Mouse (Mus musculus): ENCODE results near the gene Cdk5r1. TPM values are rescaled to one million over a fixed set of nuclear protein-coding genes. Genes with fewer than 3 reads are reported as not detected.

Cdk5r1 gene
- total RNA-seq, 1 experiment, result 1.8 TPM

- Histone ChIP-seq H3K27ac (ENCODE audit: insufficient read depth, low read depth, low read length, poor library complexity, severe bottlenecking) (no peak overlapping the region), H3K9ac (ENCODE audit: insufficient read depth, low read depth, low read length, poor library complexity, severe bottlenecking) (no peak overlapping the region), H3K4me1 (ENCODE audit: control insufficient read depth in 2 of 2, insufficient read depth in 2 of 2, low read length in 2 of 2, poor library complexity in 1 of 2) (peaks cover 0 to 13% of the 10 kb centered on the region in 2 experiments; a peak in 1 of 4 replicates), H3K36me3 (ENCODE audit: control insufficient read depth, insufficient read depth, low read length, poor library complexity, severe bottlenecking) (peaks cover 18% of the 10 kb centered on the region), H3K9me3 (ENCODE audit: control insufficient read depth, insufficient read depth, low read depth, low read length) (no peaks in the 10 kb centered on the region), H3K4me3 (ENCODE audit: insufficient read depth in 1 of 2, low read depth in 1 of 2, low read length in 2 of 2, poor library complexity in 1 of 2, severe bottlenecking in 1 of 2) (no peak overlapping the region)
- no peak for DNase-seq (ENCODE audit: low read depth, low spot score)
- no peak for TF ChIP-seq ZNF384 (IDR thresholded peaks at IDR 0.05; ENCODE audit: low read depth, low read length)
- TF ChIP-seq CHD2 (IDR thresholded peaks at IDR 0.05; ENCODE audit: low read depth, low read length), result no peak
- no peak for TF ChIP-seq HCFC1 (IDR thresholded peaks at IDR 0.05; ENCODE audit: borderline replicate concordance, insufficient read depth, low read length)
- no peak for TF ChIP-seq MAFK (IDR thresholded peaks at IDR 0.05; ENCODE audit: insufficient read depth, low read depth, low read length)
- no peak for TF ChIP-seq ZC3H11A (IDR thresholded peaks at IDR 0.05; ENCODE audit: borderline replicate concordance, low read depth, low read length)
- in situ Hi-C loops (cut with MboI; ENCODE audit: low sequenced_read_pairs in 2 of 2, unreplicated experiment in 2 of 2), result no loop called here
These were observed 2.0 kb upstream of the Cdk5r1 start for GRCm38 (mm10) chr11:80474846-80475245.

DNA sequence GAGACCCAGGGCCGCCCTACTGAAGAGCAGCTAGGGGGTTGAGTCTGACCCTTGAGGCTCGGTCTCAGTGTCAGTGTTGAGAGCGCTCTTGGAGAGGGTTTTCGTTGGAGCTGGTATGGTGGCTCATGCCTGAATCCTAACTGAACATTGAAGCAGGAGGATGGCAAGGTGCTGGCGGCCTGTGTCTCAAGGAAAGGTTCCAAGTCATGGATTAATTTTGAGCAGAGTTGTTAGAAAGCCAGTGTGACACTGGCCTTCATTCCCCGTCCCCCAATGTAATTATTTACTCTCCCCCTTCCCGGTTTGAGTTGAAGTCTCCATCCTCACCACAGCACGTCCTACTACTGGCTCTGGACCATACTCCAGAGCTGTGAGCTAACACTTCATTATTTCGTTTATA is 1.3 kb upstream of the Cdk5r1 start:
- no peaks in the 10 kb centered on the region for H3K9me3 ChIP-seq (ENCODE audit: control insufficient read depth, insufficient read depth, low read depth, low read length)
- no peak for DNase-seq (ENCODE audit: low read depth, low spot score)
- in situ Hi-C loops (cut with MboI; ENCODE audit: low sequenced_read_pairs in 2 of 2, unreplicated experiment in 2 of 2), result no loop called here
- H3K27ac ChIP-seq (ENCODE audit: insufficient read depth, low read depth, low read length, poor library complexity, severe bottlenecking), result no peak overlapping the region
- TF ChIP-seq ZC3H11A (IDR thresholded peaks at IDR 0.05; ENCODE audit: borderline replicate concordance, low read depth, low read length) (no peak), HCFC1 (IDR thresholded peaks at IDR 0.05; ENCODE audit: borderline replicate concordance, insufficient read depth, low read length) (no peak), MAFK (IDR thresholded peaks at IDR 0.05; ENCODE audit: insufficient read depth, low read depth, low read length) (no peak), CHD2 (IDR thresholded peaks at IDR 0.05; ENCODE audit: low read depth, low read length) (no peak), ZNF384 (IDR thresholded peaks at IDR 0.05; ENCODE audit: low read depth, low read length) (no peak)
- H3K4me1 ChIP-seq (ENCODE audit: control insufficient read depth in 2 of 2, insufficient read depth in 2 of 2, low read length in 2 of 2, poor library complexity in 1 of 2), result peaks cover 0 to 13% of the 10 kb centered on the region in 2 experiments; a peak in 1 of 4 replicates
- H3K36me3 ChIP-seq (ENCODE audit: control insufficient read depth, insufficient read depth, low read length, poor library complexity, severe bottlenecking), result peaks cover 12% of the 10 kb centered on the region
- no peak overlapping the region for H3K4me3 ChIP-seq (ENCODE audit: insufficient read depth in 1 of 2, low read depth in 1 of 2, low read length in 2 of 2, poor library complexity in 1 of 2, severe bottlenecking in 1 of 2)
- no peak overlapping the region for H3K9ac ChIP-seq (ENCODE audit: insufficient read depth, low read depth, low read length, poor library complexity, severe bottlenecking)

DNA sequence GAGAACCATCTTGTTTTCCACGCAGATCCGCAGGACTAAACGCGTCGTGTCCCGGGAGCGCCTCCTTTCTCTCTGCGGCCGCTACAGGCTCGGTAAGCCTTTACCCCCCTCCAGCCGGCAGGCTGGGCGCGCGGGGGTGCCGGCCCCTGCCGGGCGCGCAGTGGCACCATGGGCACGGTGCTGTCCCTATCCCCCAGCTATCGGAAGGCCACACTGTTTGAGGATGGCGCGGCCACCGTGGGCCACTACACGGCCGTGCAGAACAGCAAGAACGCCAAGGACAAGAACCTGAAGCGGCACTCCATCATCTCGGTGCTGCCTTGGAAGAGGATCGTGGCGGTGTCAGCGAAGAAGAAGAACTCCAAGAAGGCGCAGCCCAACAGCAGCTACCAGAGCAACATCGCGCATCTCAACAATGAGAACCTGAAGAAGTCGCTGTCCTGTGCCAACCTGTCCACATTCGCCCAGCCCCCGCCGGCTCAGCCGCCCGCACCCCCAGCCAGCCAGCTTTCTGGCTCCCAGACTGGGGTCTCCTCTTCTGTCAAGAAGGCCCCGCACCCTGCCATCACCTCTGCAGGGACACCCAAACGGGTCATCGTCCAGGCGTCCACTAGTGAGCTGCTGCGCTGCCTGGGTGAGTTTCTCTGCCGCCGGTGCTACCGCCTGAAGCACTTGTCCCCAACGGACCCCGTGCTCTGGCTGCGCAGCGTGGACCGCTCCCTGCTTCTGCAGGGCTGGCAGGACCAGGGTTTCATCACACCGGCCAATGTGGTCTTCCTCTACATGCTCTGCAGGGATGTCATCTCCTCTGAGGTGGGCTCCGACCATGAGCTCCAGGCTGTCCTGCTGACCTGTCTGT is 747 bp downstream of the Cdk5r1 start:
- Histone ChIP-seq H3K36me3 (ENCODE audit: control insufficient read depth, insufficient read depth, low read length, poor library complexity, severe bottlenecking) (peaks cover 4% of the 10 kb centered on the region), H3K27ac (ENCODE audit: insufficient read depth, low read depth, low read length, poor library complexity, severe bottlenecking) (no peak overlapping the region), H3K4me1 (ENCODE audit: control insufficient read depth in 2 of 2, insufficient read depth in 2 of 2, low read length in 2 of 2, poor library complexity in 1 of 2) (peaks cover 0 to 12% of the 10 kb centered on the region in 2 experiments; a peak in 1 of 4 replicates), H3K4me3 (ENCODE audit: insufficient read depth in 1 of 2, low read depth in 1 of 2, low read length in 2 of 2, poor library complexity in 1 of 2, severe bottlenecking in 1 of 2) (peak overlapping the region; percentile 69 to 93), H3K9ac (ENCODE audit: insufficient read depth, low read depth, low read length, poor library complexity, severe bottlenecking) (peak overlapping the region; percentile 45), H3K9me3 (ENCODE audit: control insufficient read depth, insufficient read depth, low read depth, low read length) (no peaks in the 10 kb centered on the region)
- in situ Hi-C loops (cut with MboI; ENCODE audit: low sequenced_read_pairs in 2 of 2, unreplicated experiment in 2 of 2), result no loop called here
- TF ChIP-seq HCFC1 (IDR thresholded peaks at IDR 0.05; ENCODE audit: borderline replicate concordance, insufficient read depth, low read length) (no peak), MAFK (IDR thresholded peaks at IDR 0.05; ENCODE audit: insufficient read depth, low read depth, low read length) (no peak), ZNF384 (IDR thresholded peaks at IDR 0.05; ENCODE audit: low read depth, low read length) (no peak), ZC3H11A (IDR thresholded peaks at IDR 0.05; ENCODE audit: borderline replicate concordance, low read depth, low read length) (no peak), CHD2 (IDR thresholded peaks at IDR 0.05; ENCODE audit: low read depth, low read length) (no peak)
- no peak for DNase-seq (ENCODE audit: low read depth, low spot score)

DNA sequence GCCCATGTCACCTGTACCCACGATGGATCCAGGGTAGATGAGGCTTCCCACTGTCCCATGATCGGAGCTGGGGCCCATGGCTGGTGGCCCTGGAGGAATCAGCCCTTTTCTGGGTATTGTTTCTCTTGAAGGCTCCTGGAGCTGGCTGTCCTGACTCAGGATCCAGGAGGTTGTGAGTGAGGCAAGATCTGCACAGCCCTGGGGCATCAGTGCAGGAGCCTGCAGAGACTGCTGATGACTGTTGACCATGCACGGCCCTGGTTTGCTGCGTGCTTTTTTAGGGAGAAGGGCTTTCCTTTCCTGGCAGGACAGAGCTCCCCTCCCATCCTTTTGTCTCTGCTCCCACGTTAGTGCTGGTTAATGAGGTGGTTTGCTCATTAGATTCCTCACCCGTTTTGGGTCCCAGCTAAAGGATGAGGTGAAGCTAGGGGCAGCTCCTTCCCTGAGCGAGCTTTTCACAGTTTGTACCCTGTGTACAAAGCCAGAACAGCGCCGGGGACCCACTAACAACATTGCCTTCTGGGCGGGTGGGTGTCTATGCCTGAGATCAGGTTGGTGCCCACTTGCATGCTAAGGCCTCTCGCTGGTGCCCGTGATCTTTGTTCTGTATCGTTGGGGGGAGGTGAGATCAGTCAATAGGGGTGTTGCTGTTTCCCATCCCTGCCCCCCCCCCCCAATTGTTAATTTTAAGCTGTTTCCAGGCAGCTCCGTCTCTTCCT is 2.0 kb downstream of the Cdk5r1 start:
- no peaks in the 10 kb centered on the region; the same call in none of the 2 replicates for H3K36me3 ChIP-seq (ENCODE audit: control insufficient read depth, insufficient read depth, low read length, poor library complexity, severe bottlenecking)
- peaks cover 0 to 12% of the 10 kb centered on the region in 2 experiments; a peak in 1 of 4 replicates for H3K4me1 ChIP-seq (ENCODE audit: control insufficient read depth in 2 of 2, insufficient read depth in 2 of 2, low read length in 2 of 2, poor library complexity in 1 of 2)
- in situ Hi-C loops (cut with MboI; ENCODE audit: low sequenced_read_pairs in 2 of 2, unreplicated experiment in 2 of 2), result no loop called here
- H3K9me3 ChIP-seq (ENCODE audit: control insufficient read depth, insufficient read depth, low read depth, low read length), result no peaks in the 10 kb centered on the region
- TF ChIP-seq CHD2 (IDR thresholded peaks at IDR 0.05; ENCODE audit: low read depth, low read length), result no peak
- no peak for TF ChIP-seq MAFK (IDR thresholded peaks at IDR 0.05; ENCODE audit: insufficient read depth, low read depth, low read length)
- no peak for TF ChIP-seq HCFC1 (IDR thresholded peaks at IDR 0.05; ENCODE audit: borderline replicate concordance, insufficient read depth, low read length)
- no peak for TF ChIP-seq ZC3H11A (IDR thresholded peaks at IDR 0.05; ENCODE audit: borderline replicate concordance, low read depth, low read length)
- no peak for TF ChIP-seq ZNF384 (IDR thresholded peaks at IDR 0.05; ENCODE audit: low read depth, low read length)
- no peak for DNase-seq (ENCODE audit: low read depth, low spot score)
- H3K27ac ChIP-seq (ENCODE audit: insufficient read depth, low read depth, low read length, poor library complexity, severe bottlenecking), result no peak overlapping the region
- H3K9ac ChIP-seq (ENCODE audit: insufficient read depth, low read depth, low read length, poor library complexity, severe bottlenecking), result no peak overlapping the region
- no peak overlapping the region for H3K4me3 ChIP-seq (ENCODE audit: insufficient read depth in 1 of 2, low read depth in 1 of 2, low read length in 2 of 2, poor library complexity in 1 of 2, severe bottlenecking in 1 of 2)

All from ES-E14 (cell line).